Mouse (Mus musculus) stomach, adult 2 months (tissue): ENCODE measurements around the gene Naa40. TPM values are rescaled to one million over a fixed set of nuclear protein-coding genes. Genes with fewer than 3 reads are reported as not detected.

ENCODE experiments used
- polyA plus RNA-seq: library from polyadenylated mRNA; depleted of rRNA; stranded (reverse); fragments of >200 nt; gene quantifications from 2 replicates; pipeline ENCODE4 v1.2.3, GENCODE M21; 2012; rRNA removed

The Naa40 gene
- 9.4 and 9.6 TPM in 2 replicates for polyA plus RNA-seq

GRCm38 (mm10) chr19:7240782-7241690, at the start of gene Naa40:
Gene Naa40 (minus strand): TSS chr19:7241183.

GRCm38 (mm10) chr19:7267091-7267741, 26.2 kb upstream of the Naa40 start, which contains the start of gene Rcor2:
Gene Rcor2 (plus strand): TSS chr19:7267325.

GRCm38 (mm10) chr19:7217162-7217925, 23.6 kb downstream of the Naa40 start, which contains the start of gene Cox8a:
Gene Cox8a (minus strand): TSS chr19:7217616.

GRCm38 (mm10) chr19:7205753-7206736, 34.9 kb downstream of the Naa40 start, which contains the start of gene Otub1:
Gene Otub1 (minus strand): TSS chr19:7206316.

Other genes starting within 250 kb of the Naa40 start
- 24.5 and 30.1 TPM in 2 replicates for gene Dnajc4, start 248.6 kb downstream of the Naa40 start, polyA plus RNA-seq
- 48.4 and 63.7 TPM in 2 replicates for gene Nudt22, start 245.1 kb downstream of the Naa40 start, polyA plus RNA-seq
- gene Trpt1, start 245.1 kb downstream of the Naa40 start, polyA plus RNA-seq: 8.2 and 10.0 TPM in 2 replicates
- 16.6 and 20.2 TPM in 2 replicates for gene Fermt3, start 221.7 kb downstream of the Naa40 start, polyA plus RNA-seq
- 11.6 and 11.9 TPM in 2 replicates for gene Stip1, start 201.2 kb downstream of the Naa40 start, polyA plus RNA-seq
- 41.9 and 71.8 TPM in 2 replicates for gene Macrod1, start 184.4 kb downstream of the Naa40 start, polyA plus RNA-seq
- gene Flrt1, start 135.5 kb downstream of the Naa40 start, polyA plus RNA-seq: 0.12 and 0.35 TPM in 2 replicates
- gene Otub1, start 34.9 kb downstream of the Naa40 start, polyA plus RNA-seq: 62.1 and 76.4 TPM in 2 replicates
- 2,106 and 3,736 TPM in 2 replicates for gene Cox8a, start 23.6 kb downstream of the Naa40 start, polyA plus RNA-seq
- gene Rcor2, start 26.1 kb upstream of the Naa40 start, polyA plus RNA-seq: 1.8 and 2.2 TPM in 2 replicates
- 107 and 122 TPM in 2 replicates for gene Mark2, start 100.7 kb upstream of the Naa40 start, polyA plus RNA-seq
- gene Spindoc, start 141.8 kb upstream of the Naa40 start, polyA plus RNA-seq: 9.2 and 13.9 TPM in 2 replicates
- 10.5 and 12.3 TPM in 2 replicates for gene 2700081O15Rik, start 176.4 kb upstream of the Naa40 start, polyA plus RNA-seq
- 42.4 and 79.8 TPM in 2 replicates for gene Rtn3, start 242.1 kb upstream of the Naa40 start, polyA plus RNA-seq